Mouse (Mus musculus) stomach, embryonic 14.5 days (tissue): Measurements from ENCODE around the gene Sh2d6. TPM values are rescaled to one million over a fixed set of nuclear protein-coding genes. Genes with fewer than 3 reads are reported as not detected.

Experiments
- ATAC-seq: fragments of 200-750 bp; cut with Nextera tagmentation; 2 replicates; pipeline ENCODE4 v1.8.0; 2017; ENCODE audit warnings: low read depth, moderate TSS enrichment; ENCODE audit not compliant: insufficient number of reproducible peaks, insufficient read depth, low FRiP score
- H3K27ac ChIP-seq: fragments of 300-500 bp; sonication (generic); 2 replicates; pipeline ENCODE4 v1.5.1; 2014; ENCODE audit warnings: mild to moderate bottlenecking, low read length, moderate library complexity, mixed read lengths
- H3K27me3 ChIP-seq: fragments of 300-500 bp; sonication (generic); 2 replicates; pipeline ENCODE4 v1.6.1; 2014; ENCODE audit warnings: low read length, control low read depth, mixed read lengths; ENCODE audit not compliant: control insufficient read depth, insufficient read depth
- H3K36me3 ChIP-seq: fragments of 300-500 bp; sonication (generic); 2 replicates; pipeline ENCODE4 v1.6.1; 2014; ENCODE audit warnings: mild to moderate bottlenecking, control low read depth, low read length, moderate library complexity, mixed read lengths; ENCODE audit not compliant: control insufficient read depth, insufficient read depth
- H3K4me1 ChIP-seq: fragments of 300-500 bp; sonication (generic); 2 replicates; pipeline ENCODE4 v1.6.1; 2014; ENCODE audit warnings: low read length, control low read depth, mixed read lengths; ENCODE audit not compliant: control insufficient read depth, insufficient read depth
- H3K4me2 ChIP-seq: fragments of 300-500 bp; sonication (generic); replicated peaks from 2 replicates; pipeline ENCODE4 v1.6.1; 2014; ENCODE audit warnings: low read depth, low read length, control low read depth
- H3K4me3 ChIP-seq: fragments of 300-500 bp; sonication (generic); 2 replicates; pipeline ENCODE4 v1.5.1; 2014; ENCODE audit warnings: low read depth, low read length, control low read depth
- H3K9ac ChIP-seq: fragments of 300-500 bp; sonication (generic); replicated peaks from 2 replicates; pipeline ENCODE4 v1.6.1; 2014; ENCODE audit warnings: low read depth, mild to moderate bottlenecking, control low read depth, low read length, moderate library complexity, mixed read lengths
- H3K9me3 ChIP-seq: fragments of 300-500 bp; sonication (generic); 2 replicates; pipeline ENCODE4 v1.6.1; 2016; ENCODE audit warnings: low read depth, low read length, control low read depth; ENCODE audit not compliant: control insufficient read depth
- WGBS: fragments of 180-500 bp; shearing (Covaris S2); extraction: QIAGEN DNeasy Blood & Tissue Kit; methylation state at CpG from one replicate; pipeline ENCODE4 v1.1.7; 2014; 5-methylcytosine and 5-hydroxymethylcytosine counted together
- polyA plus RNA-seq: library from polyadenylated mRNA; unstranded; fragments of >200 nt; fragmentation: Nextera tagmentation; extraction: Ambion mirVana; gene quantifications from 2 replicates; pipeline ENCODE4 v1.2.1, GENCODE M21; 2014

Sh2d6 gene
- polyA plus RNA-seq, 1 experiment from 2014 or later: not detected

DNA sequence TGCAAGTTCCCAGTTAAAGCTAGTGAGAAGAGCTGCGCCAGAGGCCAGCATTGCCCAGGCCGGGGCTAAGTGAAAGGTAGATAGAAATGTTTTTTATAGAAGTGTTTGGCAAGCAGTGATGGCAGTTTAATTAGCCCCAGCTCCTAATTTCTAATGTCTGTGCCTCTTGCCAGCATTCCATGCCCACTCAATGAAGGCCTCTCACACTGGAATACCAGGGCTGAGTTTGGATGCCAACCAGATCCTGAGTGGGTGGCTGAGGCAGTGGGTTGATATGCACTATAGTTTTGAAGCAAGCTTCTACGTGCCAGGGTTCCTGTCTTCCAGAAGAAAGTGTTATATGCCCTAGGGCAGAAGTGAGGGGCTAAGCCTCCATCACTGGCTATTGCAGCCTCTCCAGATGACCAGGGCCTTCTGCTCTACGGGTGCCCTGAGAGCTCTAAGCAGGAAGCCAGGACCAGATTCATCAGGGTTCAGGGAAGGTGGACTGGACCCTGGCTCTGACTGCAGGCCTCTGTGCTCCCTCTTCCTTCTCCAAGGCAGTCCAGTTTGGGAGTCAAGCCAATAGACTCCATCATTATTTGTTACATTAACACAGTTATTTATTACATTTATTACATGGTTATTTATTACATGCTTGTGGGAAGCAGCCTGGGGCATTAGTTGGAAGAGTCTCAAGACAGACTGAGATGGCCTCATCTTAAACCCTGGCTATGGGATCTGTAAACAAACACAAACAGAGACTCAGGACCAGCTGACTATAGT, 46.1 kb downstream of the Sh2d6 start:
- H3K27me3 ChIP-seq: no peaks in the 10 kb centered on the region
- no peak overlapping the region for H3K4me3 ChIP-seq
- no peak for ATAC-seq
- H3K4me2 ChIP-seq: no peak overlapping the region
- H3K27ac ChIP-seq: no peak overlapping the region
- H3K36me3 ChIP-seq: no peaks in the 10 kb centered on the region
- 0 out of 2 replicates have a peak, but pooled peaks cover 9% of the 10 kb centered on the region for H3K4me1 ChIP-seq
- no peak overlapping the region for H3K9ac ChIP-seq
- H3K9me3 ChIP-seq: no peaks in the 10 kb centered on the region
- WGBS: 79% methylated on average over 4 of the region's 4 CpGs

DNA sequence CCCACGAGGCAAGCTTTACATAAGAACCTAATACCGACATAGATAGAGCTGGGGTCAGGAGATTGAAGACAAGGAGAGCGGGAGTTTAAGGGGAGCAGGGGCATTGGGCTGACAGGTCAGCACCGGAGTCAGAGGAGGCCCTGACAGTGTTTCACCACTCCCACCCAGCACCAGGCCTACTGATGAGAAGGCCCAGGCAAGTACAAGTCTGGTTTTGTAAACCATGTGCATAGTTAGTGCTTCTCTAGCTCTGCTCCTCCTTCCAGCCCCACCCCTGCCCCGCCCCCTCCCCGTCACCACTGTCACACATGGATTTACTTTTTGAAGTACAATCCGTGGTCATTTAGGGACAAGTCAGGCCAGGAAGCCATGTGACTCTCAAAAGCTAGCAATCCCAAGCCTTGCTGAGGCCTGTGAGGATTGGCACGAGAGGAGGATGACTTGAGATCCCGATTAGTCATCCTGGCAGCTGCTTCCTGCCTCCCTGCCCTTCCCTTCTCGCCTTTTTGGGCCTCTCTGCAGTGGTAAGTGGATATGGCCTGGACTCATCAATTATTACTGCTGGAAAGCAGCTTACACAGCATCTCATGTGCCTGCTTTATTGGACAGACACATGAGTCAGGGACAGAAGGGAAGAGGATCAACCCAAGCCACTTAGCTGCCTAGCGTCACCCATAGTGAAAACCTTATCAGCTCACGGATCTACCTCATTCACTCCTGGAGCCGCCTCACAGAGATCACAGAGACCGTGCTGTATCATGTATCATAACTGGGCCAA, 48.1 kb downstream of the Sh2d6 start:
- WGBS: 29% methylated on average over 14 of the region's 14 CpGs
- H3K4me3 ChIP-seq: no peak overlapping the region
- peak overlapping the region; percentile 6; the same call in 1 of the 2 replicates for H3K27ac ChIP-seq
- no peak overlapping the region for H3K4me2 ChIP-seq
- H3K9me3 ChIP-seq: no peaks in the 10 kb centered on the region
- H3K4me1 ChIP-seq: 0 out of 2 replicates have a peak, but pooled peaks cover 9% of the 10 kb centered on the region
- H3K27me3 ChIP-seq: no peaks in the 10 kb centered on the region
- ATAC-seq: peak; percentile 65
- no peak overlapping the region for H3K9ac ChIP-seq
- H3K36me3 ChIP-seq: no peaks in the 10 kb centered on the region

DNA sequence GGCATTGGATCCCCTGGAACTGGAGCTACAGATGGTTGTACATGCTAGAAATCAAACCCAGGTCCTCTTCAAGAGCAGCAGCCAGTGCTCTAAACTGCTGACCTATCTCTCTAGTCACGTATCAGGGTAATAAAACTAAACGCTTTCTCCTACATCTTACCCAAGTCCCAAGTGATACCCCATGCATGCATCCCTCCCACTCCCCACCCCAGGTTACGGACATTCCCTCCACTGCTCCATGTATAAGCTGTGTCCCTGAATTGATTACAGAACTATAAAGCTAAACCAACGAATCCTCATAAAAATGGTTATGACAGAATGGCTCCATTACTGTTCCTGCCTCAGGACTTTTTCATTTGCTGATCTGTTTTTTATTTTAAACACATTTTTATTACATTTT, 55.3 kb downstream of the Sh2d6 start:
- ATAC-seq: no peak
- Histone ChIP-seq H3K4me1 (no peaks in the 10 kb centered on the region), H3K36me3 (no peaks in the 10 kb centered on the region), H3K4me3 (no peak overlapping the region), H3K4me2 (no peak overlapping the region), H3K9ac (no peak overlapping the region), H3K9me3 (no peaks in the 10 kb centered on the region), H3K27ac (no peak overlapping the region), H3K27me3 (no peaks in the 10 kb centered on the region)
- WGBS: 90% methylated on average over 4 of the region's 4 CpGs

DNA sequence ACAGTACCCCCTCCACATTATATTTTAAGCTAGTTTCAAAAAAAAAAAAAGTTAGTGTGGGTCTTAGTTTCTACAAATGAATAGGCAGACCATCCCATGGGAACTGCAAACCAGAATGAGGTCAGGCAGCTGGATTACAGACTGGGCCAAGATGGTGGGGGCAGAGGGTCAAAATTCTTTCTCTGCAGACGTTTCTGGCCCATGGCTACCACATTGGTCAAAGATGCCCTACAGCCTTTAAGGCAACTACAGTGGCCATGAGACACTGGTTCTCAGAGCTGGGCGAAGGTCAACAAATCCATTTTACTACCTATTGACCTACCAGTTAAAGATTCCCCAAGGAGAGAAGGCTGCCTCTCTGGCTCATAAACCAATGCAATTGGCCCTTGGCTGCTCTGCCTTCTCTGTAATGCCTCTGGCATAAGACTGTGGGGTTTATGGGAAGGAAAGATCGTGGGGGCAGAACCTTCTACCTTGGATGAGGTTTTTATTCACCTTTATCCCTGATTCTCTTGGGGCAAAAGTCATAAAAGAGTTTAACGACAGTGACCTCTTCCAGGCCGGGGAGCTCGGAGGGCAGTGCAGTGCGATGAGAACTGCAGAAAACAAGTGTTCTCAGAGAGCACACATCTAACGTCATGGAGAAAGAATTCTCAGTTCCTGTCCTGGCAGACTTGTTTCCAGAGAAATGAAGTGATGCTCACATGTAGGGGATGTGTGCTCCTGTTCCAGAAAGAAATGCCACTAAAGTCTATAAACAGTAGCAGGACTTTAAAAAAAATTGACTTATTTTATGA, 55.9 kb downstream of the Sh2d6 start:
- H3K9me3 ChIP-seq: no peaks in the 10 kb centered on the region
- H3K27me3 ChIP-seq: no peaks in the 10 kb centered on the region
- H3K27ac ChIP-seq: no peak overlapping the region
- ATAC-seq: no peak
- no peak overlapping the region for H3K9ac ChIP-seq
- 64% methylated on average over 8 of the region's 8 CpGs for WGBS
- no peaks in the 10 kb centered on the region for H3K36me3 ChIP-seq
- H3K4me2 ChIP-seq: no peak overlapping the region
- no peak overlapping the region for H3K4me3 ChIP-seq
- peaks cover 1% of the 10 kb centered on the region; the same call in 1 of the 2 replicates for H3K4me1 ChIP-seq

Other genes with a start within 250 kb of the Sh2d6 start
- not detected in 2 replicates for gene Sftpb, start 217.1 kb downstream of the Sh2d6 start, polyA plus RNA-seq
- gene Usp39, start 176.5 kb downstream of the Sh2d6 start, polyA plus RNA-seq: 52.3 and 52.5 TPM in 2 replicates
- 33.9 and 34.3 TPM in 2 replicates for gene 0610030E20Rik, start 174.4 kb downstream of the Sh2d6 start, polyA plus RNA-seq
- gene Tmem150a, start 166.3 kb downstream of the Sh2d6 start, polyA plus RNA-seq: 13.8 and 15.3 TPM in 2 replicates
- gene Rnf181, start 154.8 kb downstream of the Sh2d6 start, polyA plus RNA-seq: 106 and 109 TPM in 2 replicates
- gene Vamp5, start 141.2 kb downstream of the Sh2d6 start, polyA plus RNA-seq: 22.6 and 26.3 TPM in 2 replicates
- gene Vamp8, start 131.0 kb downstream of the Sh2d6 start, polyA plus RNA-seq: 194 and 206 TPM in 2 replicates
- gene Ggcx, start 107.4 kb downstream of the Sh2d6 start, polyA plus RNA-seq: 23.2 TPM in 2 replicates
- 333 and 352 TPM in 2 replicates for gene Mat2a, start 82.1 kb downstream of the Sh2d6 start, polyA plus RNA-seq
- gene Capg, start 22.7 kb upstream of the Sh2d6 start, polyA plus RNA-seq: 82.6 and 85.0 TPM in 2 replicates
- 19.0 and 19.1 TPM in 2 replicates for gene Elmod3, start 76.7 kb upstream of the Sh2d6 start, polyA plus RNA-seq
- 17.0 and 21.9 TPM in 2 replicates for gene Retsat, start 76.8 kb upstream of the Sh2d6 start, polyA plus RNA-seq
- 38.9 and 39.3 TPM in 2 replicates for gene Tgoln1, start 95.3 kb upstream of the Sh2d6 start, polyA plus RNA-seq